Mouse (Mus musculus) gastrocnemius, adult 2 months (tissue): ENCODE measurements at regions not wholly inside any gene's neighbourhood (a gene's known extent, or its start where the extent isn't known, plus 50 kb on each side); places are given as distances from the start of the nearest gene placed in this dataset.

Experiments
- DNase-seq: peaks from one replicate; pipeline ENCODE4 v3.0.0; 2022
- H3K27ac ChIP-seq: fragments of 200-600 bp; 2 replicates; pipeline ENCODE4 v1.8.1; 2022; ENCODE audit warnings: mild to moderate bottlenecking
- H3K4me3 ChIP-seq: fragments of 200-600 bp; 2 replicates; pipeline ENCODE4 v1.8.1; 2022; ENCODE audit warnings: mild to moderate bottlenecking, moderate library complexity
- CTCF ChIP-seq: fragments of 200-600 bp; IDR thresholded peaks from 2 replicates; pipeline ENCODE4 v1.8.1; 2022; ENCODE audit warnings: antibody characterized with exemption, mild to moderate bottlenecking, moderate library complexity
- intact Hi-C: fragments of 180-260 bp; cut with DNase I; formaldehyde crosslinking; loops from one replicate; pipeline ENCODE4 v1.15.1; 2025

- intact Hi-C loops = loop anchor here (5.0 kb wide), 1 partner anchor 93 kb away; no protein-coding TSS in a partner anchor
- no peak for TF ChIP-seq CTCF
- peak; percentile 91 for DNase-seq
- Histone ChIP-seq H3K4me3 (peak overlapping the region; percentile 94), H3K27ac (peak overlapping the region; percentile 100)
Observed at GRCm38 (mm10) chr4:101355431-101356092, 63.5 kb upstream of the Ak4 start.

- intact Hi-C loops = loop anchor here (5.0 kb wide), 1 partner anchor 93 kb away; no protein-coding TSS in a partner anchor
- Histone ChIP-seq H3K4me3 (peak overlapping the region; percentile 94), H3K27ac (peak overlapping the region; percentile 100)
- DNase-seq = peak; percentile 92
- TF ChIP-seq CTCF = no peak
Observed at GRCm38 (mm10) chr4:101354951-101355350, 64.1 kb upstream of the Ak4 start.

- no peak for DNase-seq
- no peak for TF ChIP-seq CTCF
- Histone ChIP-seq H3K27ac (peak overlapping the region; percentile 100), H3K4me3 (peak overlapping the region; percentile 94)
- intact Hi-C loops = no loop called here
Observed at GRCm38 (mm10) chr4:101354086-101354855, 64.8 kb upstream of the Ak4 start.

- intact Hi-C loops = no loop called here
- Histone ChIP-seq H3K4me3 (0 out of 2 replicates have a peak overlapping the region, but pooled peaks have one; percentile 21), H3K27ac (peak overlapping the region; percentile 100)
- no peak for TF ChIP-seq CTCF
- no peak for DNase-seq
Observed at GRCm38 (mm10) chr4:101352178-101352577, 66.9 kb upstream of the Ak4 start.

GRCm38 (mm10) chr4:101351716-101352115 lies 67.4 kb upstream of the Ak4 start:
- Histone ChIP-seq H3K4me3 (no peak overlapping the region; the same call in 1 of the 2 replicates), H3K27ac (peak overlapping the region; percentile 100)
- TF ChIP-seq CTCF = no peak
- intact Hi-C loops = no loop called here
- no peak for DNase-seq

GRCm38 (mm10) chr4:101350656-101351055 lies 68.4 kb upstream of the Ak4 start:
- peak overlapping the region; percentile 46 for H3K27ac ChIP-seq
- intact Hi-C loops = no loop called here
- no peak for TF ChIP-seq CTCF
- no peak for DNase-seq
- peak overlapping the region; percentile 9 for H3K4me3 ChIP-seq

GRCm38 (mm10) chr4:101350222-101350621 lies 68.9 kb upstream of the Ak4 start:
- peak overlapping the region; percentile 9 for H3K4me3 ChIP-seq
- TF ChIP-seq CTCF = no peak
- peak overlapping the region; percentile 46 for H3K27ac ChIP-seq
- DNase-seq = no peak
- intact Hi-C loops = no loop called here

GRCm38 (mm10) chr4:101349413-101349812 lies 69.7 kb upstream of the Ak4 start:
- no peak for DNase-seq
- TF ChIP-seq CTCF = peak; percentile 72
- H3K4me3 ChIP-seq = peak overlapping the region; percentile 33
- intact Hi-C loops = loop anchor here (2.0 kb wide), 1 partner anchor 17 kb away; no protein-coding TSS in a partner anchor
- peak overlapping the region; percentile 46 for H3K27ac ChIP-seq

GRCm38 (mm10) chr4:101347309-101347708 lies 71.8 kb upstream of the Ak4 start:
- no peak for DNase-seq
- no peak overlapping the region for H3K27ac ChIP-seq
- no peak overlapping the region for H3K4me3 ChIP-seq
- peak; percentile 31; the same call in 1 of the 2 replicates for TF ChIP-seq CTCF
- intact Hi-C loops = no loop called here

GRCm38 (mm10) chr4:101342071-101342762 lies 76.9 kb upstream of the Ak4 start:
- Histone ChIP-seq H3K27ac (no peak overlapping the region), H3K4me3 (no peak overlapping the region)
- DNase-seq = no peak
- intact Hi-C loops = no loop called here
- no peak for TF ChIP-seq CTCF

- no peak overlapping the region for H3K4me3 ChIP-seq
- intact Hi-C loops = no loop called here
- no peak for DNase-seq
- TF ChIP-seq CTCF = no peak
- no peak overlapping the region for H3K27ac ChIP-seq
Observed at GRCm38 (mm10) chr4:101340741-101341140, 75.7 kb upstream of the Jak1 start.

GRCm38 (mm10) chr4:101338211-101338610 lies 73.1 kb upstream of the Jak1 start:
- no peak for TF ChIP-seq CTCF
- Histone ChIP-seq H3K4me3 (no peak overlapping the region), H3K27ac (no peak overlapping the region)
- intact Hi-C loops = no loop called here
- no peak for DNase-seq

- Histone ChIP-seq H3K27ac (0 out of 2 replicates have a peak overlapping the region, but pooled peaks have one; percentile 5), H3K4me3 (no peak overlapping the region)
- intact Hi-C loops = no loop called here
- no peak for TF ChIP-seq CTCF
- DNase-seq = no peak
Observed at GRCm38 (mm10) chr4:101336811-101337210, 71.7 kb upstream of the Jak1 start.
